Mouse (Mus musculus): ENCODE measurements around the gene Sarnp.

The Sarnp gene

GRCm38 (mm10) chr10:128817033-128817432 is at the start of gene Sarnp:
Gene Sarnp, plus strand, starts transcription at chr10:128817333.
- no peak for DNase-seq

GRCm38 (mm10) chr10:128772895-128773294 is 44.2 kb upstream of the Sarnp start:
- no peak for DNase-seq

- no peak for DNase-seq
These were observed 43.4 kb upstream of the Sarnp start for GRCm38 (mm10) chr10:128773685-128774084.

- no peak for DNase-seq
These were observed 38.7 kb upstream of the Sarnp start for GRCm38 (mm10) chr10:128778441-128778840.

GRCm38 (mm10) chr10:128779011-128779795 is 37.9 kb upstream of the Sarnp start:
- DNase-seq = peak; percentile 60

GRCm38 (mm10) chr10:128780200-128780599 is 36.9 kb upstream of the Sarnp start:
- no peak for DNase-seq

- peak; percentile 35 for DNase-seq
These were observed 26.6 kb upstream of the Sarnp start, which contains the start of gene Mmp19 for GRCm38 (mm10) chr10:128790398-128791124. Gene Mmp19, plus strand, starts transcription at chr10:128790910.

GRCm38 (mm10) chr10:128792041-128792440 is 25.1 kb upstream of the Sarnp start:
- no peak for DNase-seq

- no peak for DNase-seq
These were observed 23.9 kb upstream of the Sarnp start for GRCm38 (mm10) chr10:128793258-128793657.

GRCm38 (mm10) chr10:128794391-128794790 is 22.7 kb upstream of the Sarnp start:
- DNase-seq = no peak

GRCm38 (mm10) chr10:128795581-128795980 is 21.6 kb upstream of the Sarnp start:
- no peak for DNase-seq

- no peak for DNase-seq
These were observed 18.5 kb upstream of the Sarnp start for GRCm38 (mm10) chr10:128798676-128799075.

GRCm38 (mm10) chr10:128801981-128802495 is 15.1 kb upstream of the Sarnp start:
- DNase-seq = no peak

- DNase-seq = no peak
These were observed 14.2 kb upstream of the Sarnp start for GRCm38 (mm10) chr10:128802956-128803355.

- DNase-seq = no peak
These were observed 13.8 kb upstream of the Sarnp start for GRCm38 (mm10) chr10:128803361-128803760.

- peak; percentile 23 for DNase-seq
These were observed 13.3 kb upstream of the Sarnp start, which contains the start of gene Dnajc14 for GRCm38 (mm10) chr10:128803771-128804270. Gene Dnajc14, plus strand, starts transcription at chr10:128804062.

GRCm38 (mm10) chr10:128804271-128805091 is 12.7 kb upstream of the Sarnp start, which contains the start of gene Tmem198b:
Gene Tmem198b, minus strand, starts transcription at chr10:128804370.
- DNase-seq = peak; percentile 68

GRCm38 (mm10) chr10:128805092-128806000 is 11.8 kb upstream of the Sarnp start:
- peak; percentile 98 for DNase-seq

- no peak for DNase-seq
These were observed 11.0 kb upstream of the Sarnp start for GRCm38 (mm10) chr10:128806086-128806485.

GRCm38 (mm10) chr10:128807018-128807417 is 10.1 kb upstream of the Sarnp start:
- DNase-seq = no peak

GRCm38 (mm10) chr10:128820217-128820616 is 3.1 kb downstream of the Sarnp start:
- no peak for DNase-seq
